Mouse (Mus musculus): ENCODE data around the gene Itga11.

Gene Itga11

DNA sequence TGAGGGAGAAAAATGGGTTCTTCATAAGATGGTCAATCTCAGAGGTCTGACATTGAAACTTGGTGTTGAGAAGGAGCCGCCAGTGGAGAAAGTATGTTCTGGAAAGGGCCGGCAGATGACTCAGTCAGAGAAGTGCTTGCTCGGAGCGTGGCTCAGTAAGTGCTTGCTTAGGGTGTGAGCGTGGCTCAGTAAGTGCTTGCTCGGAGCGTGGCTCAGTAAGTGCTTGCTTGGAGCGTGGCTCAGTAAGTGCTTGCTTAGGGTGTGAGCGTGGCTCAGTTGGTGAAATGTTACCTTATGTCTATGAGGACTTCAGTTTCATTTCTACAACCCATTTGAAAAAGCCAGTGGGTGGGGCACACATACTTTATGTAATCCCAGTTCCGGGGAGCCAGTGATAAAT, 12.1 kb downstream of the Itga11 start:
- no peak for DNase-seq

DNA sequence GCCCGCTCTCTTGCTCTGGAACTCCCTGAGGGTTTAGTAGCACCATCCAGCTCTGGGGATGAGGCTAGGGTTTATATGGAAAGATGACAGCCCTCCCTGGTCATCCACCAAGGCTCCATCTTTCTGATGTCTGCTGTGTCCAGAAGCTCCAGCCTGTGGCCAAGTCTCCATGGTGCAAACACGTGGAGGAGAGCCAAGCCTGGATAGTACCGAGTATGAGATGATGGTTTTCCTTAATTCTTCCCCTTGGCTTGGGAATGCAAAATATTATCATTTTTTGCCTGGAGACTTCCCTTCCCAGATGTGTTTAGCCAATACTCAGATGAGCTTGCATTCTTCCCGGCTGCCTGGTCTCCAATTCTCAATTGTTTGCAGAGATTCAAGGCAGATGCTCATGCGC, 16.4 kb downstream of the Itga11 start:
- DNase-seq = no peak

DNA sequence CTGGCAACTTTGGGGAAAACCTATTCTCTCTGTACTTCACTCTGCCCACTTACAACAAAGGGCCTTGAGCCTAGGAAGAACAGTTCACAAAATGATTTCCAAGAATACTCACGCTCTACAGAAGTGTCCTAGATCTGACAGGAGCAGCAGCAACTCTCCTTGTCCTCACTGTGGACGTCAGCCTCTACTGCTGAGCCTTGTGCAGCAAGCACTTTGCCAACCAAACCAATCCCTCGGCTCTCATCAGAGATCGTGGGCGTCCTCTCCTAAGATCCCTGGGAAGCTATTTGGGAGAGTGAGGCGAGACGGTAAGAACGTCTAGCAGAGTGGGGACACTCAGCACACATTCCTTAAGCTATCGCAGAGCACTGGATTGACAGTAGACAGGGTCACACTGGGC, 17.6 kb downstream of the Itga11 start:
- no peak for DNase-seq

DNA sequence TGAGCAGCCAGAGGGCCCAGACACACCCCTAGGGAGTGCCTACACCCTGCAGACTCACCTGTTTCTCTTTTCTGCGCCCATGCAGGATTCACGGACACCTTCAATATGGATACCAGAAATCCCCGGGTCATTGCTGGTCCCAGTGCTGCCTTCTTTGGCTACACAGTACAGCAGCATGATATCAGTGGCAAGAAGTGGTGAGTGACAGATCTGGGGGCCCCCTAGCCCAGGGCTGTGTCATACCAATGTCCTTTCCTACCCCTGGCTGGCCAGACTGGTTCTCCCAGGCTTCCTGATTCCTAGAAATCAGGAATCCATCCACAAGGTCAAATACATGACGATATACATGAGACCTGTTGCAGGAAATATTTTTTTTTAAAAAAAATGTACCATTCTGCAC, 19.2 kb downstream of the Itga11 start:
- DNase-seq = no peak

DNA sequence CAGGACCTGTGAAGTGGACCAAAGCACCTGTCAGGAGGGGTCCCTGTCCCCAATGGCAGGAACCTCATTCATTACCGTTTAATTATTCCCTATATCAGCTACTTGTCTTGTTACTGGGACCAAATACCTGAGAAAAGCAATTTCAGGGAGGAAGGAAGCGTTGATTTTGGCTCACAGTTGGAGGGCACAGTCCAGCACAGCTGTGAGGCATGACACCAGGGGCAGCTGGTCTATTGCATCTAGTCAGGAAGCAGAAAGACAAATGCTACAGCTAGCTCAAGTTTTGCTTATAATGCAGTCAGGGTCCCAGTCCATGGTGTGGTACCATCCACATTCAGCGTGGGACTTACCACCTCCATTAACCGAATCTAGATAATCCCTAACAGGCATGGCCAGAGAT, 29.6 kb downstream of the Itga11 start:
- DNase-seq = no peak

DNA sequence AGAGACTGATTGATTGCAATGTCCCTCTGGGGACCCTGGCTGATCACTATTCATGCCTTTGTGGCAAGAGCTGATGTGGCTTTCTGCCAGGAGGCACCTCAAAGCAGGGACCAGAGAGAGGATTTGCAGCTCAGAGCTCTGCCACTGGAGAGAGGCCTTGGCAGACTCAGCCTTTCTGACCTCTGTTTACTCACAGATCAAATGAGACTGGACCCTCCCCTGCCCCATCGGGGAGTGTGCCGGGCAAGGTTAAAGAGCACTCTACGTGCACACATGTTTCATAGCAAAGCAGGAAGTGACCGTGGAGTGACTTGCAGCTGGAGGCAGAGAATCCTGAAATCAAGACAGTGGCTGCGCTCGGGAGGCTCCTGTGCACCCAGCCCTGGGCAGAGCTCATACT, 30.2 kb downstream of the Itga11 start:
- DNase-seq = no peak

DNA sequence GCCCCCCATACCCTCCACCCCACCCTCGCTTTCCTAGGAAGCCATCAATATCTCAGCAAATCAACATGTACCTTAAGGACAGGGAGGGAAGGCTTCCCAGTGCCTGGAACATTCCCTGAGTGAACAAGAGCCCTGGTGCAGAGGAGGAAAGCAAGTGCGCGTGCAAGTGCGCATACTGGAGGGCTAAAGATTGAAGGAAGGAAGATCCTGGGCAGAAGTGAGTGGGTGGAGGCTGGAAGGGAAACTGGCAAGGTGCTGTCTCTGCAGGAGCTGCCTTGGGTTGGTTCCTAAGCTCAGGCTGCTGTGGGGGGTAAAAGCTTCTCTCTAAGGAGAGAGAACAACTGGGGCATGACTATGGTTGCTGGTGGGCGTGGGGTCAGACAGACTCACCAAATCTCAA, 32.4 kb downstream of the Itga11 start:
- no peak for DNase-seq

DNA sequence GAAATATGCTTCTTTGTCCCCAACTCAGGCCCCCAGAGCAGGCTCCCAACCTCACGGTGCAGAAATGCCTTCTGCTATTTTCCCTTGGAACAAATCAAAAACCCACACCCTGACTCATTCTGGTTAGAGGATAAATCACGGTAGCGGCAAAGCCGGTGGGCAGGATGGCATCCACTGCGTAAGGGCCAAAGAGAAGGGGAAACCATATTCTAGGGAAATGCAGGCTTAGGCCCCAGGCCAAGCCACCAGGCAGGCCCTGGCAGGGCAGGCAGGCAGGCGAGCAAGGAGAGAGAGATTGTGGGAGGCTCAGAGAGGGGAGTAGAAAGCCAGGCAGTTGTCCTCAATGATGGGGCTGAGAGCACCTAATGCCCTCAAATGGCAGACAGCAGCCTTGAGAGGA, 34.7 kb downstream of the Itga11 start:
- DNase-seq = no peak

DNA sequence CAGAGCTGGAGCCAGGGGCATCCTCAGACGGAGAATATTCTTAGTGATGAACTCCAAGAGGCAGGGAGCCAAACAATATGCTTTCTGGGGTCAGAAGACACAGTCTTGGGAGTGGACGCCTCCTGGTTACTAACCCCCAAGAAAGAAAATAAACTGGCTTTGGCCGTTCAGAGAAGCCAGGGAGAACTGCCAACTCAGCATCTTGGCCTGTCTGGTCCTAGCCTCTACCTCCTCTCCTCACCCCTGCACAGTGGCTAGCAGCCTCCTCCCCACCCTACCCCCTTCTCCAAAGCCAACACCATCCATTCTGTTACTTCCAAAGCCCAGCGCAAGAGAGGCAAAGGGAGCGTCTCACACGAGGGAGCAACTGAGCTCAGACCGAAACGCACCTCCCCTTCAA, 35.4 kb downstream of the Itga11 start:
- no peak for DNase-seq

DNA sequence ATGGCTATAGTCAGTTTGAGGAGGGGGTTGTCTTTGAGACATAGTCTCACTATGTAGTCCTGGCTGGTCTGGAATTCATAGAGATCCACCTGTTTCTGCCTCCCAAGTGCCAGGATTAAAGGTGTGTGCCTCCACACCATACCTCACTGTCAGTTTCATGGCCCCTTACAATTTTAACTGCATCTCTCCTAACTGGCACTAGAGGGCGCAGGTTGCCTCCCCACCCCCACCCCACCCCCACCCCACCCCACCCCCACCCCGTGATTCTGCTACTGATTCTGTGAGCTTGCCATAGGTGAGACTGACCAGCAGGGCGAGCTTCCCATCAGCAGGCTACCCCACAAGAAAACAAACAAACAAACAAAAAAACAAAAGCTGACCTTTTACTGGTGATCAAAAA, 36.7 kb downstream of the Itga11 start:
- DNase-seq = no peak

DNA sequence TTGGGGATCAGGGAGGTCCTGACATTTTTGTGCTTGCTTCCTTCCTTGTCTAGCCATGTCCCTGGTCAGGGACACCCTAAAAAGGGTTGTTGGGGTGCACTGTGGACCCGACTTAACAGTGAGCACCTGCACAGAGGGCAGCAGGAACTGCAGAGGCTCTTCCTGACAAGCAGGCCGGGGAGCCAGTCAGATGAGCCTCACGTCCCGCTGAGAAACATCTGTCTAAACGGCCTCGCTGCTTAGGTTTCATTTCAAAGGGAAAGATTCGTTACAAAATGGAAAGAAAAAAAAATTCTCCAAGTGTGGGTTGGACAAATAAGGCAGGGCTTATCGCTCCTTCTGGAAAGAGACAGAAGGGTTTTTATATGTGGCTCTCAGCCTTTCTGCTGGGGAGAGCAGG, 40.4 kb downstream of the Itga11 start:
- no peak for DNase-seq

DNA sequence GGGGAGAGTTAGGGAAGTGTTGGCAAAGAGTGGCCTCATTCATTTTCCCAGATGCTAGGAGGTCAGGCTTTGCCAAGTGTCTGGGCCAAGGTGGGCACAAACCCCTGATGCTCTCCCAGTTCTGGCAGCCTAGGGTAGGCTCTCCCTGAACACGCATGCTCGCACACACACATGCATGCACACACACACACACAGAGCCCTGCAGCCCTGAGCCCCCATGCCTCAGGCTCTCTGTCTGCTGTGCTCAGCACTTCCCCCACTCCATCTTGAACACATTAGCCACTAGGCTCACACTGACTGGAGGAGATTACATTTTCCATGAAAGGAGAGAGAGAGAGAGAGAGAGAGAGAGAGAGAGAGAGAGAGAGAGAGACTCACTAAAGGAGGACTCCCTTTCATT, 44.2 kb downstream of the Itga11 start:
- DNase-seq = peak; percentile 31

DNA sequence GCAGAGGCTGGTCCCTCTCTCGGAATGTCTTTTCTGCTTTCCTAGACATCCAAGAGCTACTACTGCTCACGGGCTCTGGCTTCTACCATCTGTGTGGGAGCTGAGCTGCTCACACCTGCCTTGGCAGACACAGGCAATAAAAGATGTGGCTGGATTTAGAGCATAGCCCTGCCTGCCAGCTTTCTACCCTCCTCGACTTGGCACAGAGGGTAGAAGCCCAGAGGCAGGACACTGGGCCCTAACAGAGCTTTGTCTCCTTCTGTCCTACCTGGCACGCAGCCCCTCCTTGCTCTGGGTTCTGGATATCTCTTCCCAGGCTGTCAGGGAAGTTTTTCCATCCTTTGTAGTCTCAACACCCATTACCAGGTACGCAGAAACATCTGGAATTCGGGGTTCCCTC, 45.1 kb downstream of the Itga11 start:
- no peak for DNase-seq

DNA sequence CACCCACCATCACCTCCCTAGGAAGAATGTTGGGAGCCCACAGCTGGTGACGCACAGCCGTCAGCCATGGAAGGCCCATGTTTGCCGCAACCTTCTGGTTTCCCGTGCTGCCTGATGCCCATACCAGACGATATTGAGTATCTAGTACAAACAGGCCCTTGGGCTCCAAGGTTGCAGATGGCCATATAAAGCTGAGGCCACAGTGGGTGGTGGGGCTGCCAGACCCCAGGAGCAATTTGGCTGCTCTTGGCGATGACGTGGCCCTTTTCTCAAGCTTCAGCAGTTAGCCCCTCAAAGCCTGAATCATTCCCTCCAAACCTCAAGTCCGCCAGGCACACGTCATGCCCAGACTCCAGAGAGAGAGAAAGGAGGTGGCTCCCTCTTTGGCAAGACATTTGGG, 46.5 kb downstream of the Itga11 start:
- no peak for DNase-seq

DNA sequence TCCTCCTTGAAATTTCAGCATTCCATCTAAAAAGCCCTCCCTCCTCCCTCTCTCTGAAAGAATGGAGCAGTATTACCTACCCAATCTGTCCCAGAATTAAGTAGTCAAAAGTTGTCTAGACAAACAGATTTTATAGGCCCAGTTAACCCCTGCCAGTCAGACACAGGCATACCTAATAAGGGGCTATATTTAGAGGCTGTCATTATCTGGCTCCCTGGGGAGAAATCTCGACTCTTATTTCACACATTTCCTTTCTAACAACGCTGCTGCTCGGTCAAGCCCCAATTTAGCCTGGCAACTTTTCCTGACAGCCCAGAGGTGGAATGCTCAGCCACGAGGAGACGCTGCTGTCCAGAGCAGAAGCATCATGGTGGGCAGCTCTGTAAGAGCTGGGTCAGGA, 47.6 kb downstream of the Itga11 start:
- no peak for DNase-seq

DNA sequence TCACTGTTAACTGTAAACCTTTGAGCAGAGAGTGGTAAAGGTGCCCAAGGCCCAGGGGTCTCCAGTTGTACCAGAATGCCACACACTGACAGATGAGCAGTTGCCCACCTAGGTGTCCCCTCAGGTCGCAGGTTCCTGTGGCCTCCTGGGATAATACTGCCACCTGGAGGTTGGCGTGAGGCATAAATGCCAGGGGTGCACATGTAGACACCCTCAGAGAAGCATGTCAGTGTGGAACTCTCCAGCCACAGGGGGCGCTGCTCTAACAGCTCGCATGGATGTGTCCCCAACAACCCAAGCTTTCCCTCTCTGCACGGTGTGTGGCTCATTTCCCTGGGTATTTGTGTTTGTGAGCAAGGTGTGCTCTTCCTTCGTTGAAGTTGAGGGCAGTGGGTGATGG, 48.8 kb downstream of the Itga11 start:
- peak; percentile 57 for DNase-seq

DNA sequence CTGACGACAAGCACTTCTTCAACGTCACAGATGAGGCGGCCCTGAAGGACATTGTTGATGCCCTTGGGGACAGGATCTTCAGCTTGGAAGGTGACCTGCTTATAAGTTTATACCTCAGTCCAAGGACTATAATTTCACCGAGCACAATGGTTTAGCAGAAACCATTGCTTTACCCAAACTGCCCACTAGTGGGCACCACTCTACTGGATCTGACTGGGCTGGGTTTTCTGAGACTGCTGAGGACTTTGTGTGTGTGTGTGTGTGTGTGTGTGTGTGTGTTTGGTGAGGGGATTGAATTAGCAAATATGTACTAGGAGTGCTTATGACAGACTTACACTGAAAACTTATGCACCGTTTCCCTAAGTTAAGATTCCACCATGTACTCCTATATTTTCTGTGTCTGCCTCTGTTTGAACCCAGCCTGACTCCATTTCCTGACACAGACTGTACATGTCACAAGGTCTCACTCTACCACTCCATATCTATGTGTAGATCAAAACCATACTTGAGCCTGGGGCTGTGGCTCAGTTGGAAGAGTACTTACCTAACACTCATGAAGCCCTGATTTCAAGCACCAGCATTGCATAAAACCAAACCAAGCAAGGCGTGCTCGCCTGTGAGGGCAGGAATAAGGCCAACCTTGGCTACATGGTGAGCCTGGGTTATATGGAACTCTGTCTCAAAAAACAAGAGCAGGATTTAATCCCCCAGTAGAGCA, 67.1 kb downstream of the Itga11 start:
- peak; percentile 81 for DNase-seq

DNA sequence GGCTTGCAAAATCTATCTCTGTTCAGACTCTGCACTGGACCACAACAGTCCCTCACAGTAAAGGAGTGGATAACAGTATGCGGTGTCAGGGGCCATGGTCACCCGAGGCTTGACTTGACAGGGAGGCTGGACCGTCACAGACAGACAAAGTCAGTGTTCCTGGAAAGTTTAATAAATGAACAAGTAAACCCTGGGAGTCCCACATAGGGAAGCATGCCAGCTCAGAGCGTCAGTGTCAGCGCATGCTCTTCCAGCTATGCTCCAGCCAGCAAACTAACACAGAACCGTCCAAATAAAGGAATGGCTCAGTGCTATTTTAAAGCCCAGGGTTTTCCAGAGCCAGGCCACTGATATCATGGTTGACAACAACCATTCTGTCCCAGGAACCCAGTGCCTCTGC, 69.0 kb downstream of the Itga11 start:
- no peak for DNase-seq

DNA sequence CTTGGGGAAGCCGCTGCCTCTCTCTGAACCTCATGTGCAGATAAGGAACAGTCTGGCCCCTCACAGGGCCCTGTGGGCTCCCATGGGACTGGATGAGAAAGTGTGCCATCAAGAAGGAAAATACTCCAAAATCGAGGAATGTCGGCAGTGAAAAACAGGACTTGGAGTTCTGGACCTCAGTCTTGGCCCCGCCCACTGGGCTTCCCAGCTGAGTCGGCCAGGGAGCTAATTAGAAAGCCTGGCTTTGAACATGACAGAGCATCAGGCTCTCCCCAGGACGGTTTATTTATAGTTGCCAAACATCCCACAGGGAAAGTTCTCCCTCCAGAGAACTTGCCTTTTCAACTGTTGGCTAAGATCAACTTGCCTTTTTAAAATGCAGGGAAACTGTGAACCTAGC, 72.0 kb downstream of the Itga11 start:
- no peak for DNase-seq

DNA sequence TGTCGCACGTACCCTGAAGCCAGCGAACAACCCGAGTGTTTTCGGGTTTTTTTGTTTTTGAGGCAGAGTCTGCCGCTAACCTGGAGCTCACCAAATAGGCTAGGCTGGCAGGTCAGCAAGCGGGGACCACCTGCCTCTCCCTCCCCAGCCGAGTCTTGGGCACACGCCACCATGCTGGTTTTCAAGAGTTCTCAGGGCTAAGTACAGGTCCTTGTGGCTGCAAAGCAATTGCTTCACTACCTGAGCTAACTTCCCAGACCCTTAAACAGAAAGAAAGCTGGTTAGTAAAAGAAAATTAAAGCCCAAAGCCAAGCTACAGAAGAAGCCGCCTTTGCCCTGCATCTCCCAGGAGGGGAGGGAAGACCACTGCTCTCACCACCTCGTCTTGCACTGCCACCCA, 72.8 kb downstream of the Itga11 start:
- no peak for DNase-seq

DNA sequence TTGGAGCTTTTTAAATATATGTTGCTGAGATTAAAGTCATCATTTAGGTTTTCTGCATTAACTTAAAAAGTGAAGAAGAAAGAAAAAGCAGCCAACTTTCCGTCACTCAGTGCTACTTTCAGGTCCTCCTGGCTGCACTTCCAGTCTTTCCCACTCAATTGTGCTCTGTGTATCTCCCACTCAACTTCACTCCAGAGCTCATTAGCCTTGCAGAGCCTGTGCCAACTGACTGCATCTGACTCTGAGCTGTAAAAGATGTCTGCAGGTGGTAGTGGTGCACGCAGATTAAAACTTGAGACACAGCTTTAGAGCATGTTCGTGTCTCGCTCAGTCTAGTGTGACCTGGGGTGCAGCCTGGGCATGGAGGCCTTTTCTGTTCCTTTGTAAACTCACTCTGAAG, 80.7 kb downstream of the Itga11 start:
- no peak for DNase-seq

DNA sequence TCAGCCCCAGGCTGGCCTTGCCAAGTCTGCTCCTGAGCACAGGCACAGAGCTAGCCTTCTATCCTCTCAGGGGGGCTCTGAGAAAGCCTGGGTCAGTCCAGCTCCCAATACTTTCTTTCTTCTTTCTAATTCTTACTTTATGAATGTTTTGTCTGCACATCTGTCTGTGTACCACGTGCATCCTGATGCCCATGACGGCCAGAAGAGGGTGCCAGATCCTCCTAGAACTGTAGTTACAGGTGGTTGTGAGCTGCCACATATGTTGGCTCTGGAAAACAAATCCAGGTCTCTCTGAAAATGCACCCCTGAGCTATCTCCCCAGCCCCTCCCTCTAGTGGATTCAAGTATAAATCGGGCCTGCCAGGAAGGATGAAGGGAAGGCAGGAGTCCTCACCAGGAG, 82.0 kb downstream of the Itga11 start:
- DNase-seq = peak; percentile 29

DNA sequence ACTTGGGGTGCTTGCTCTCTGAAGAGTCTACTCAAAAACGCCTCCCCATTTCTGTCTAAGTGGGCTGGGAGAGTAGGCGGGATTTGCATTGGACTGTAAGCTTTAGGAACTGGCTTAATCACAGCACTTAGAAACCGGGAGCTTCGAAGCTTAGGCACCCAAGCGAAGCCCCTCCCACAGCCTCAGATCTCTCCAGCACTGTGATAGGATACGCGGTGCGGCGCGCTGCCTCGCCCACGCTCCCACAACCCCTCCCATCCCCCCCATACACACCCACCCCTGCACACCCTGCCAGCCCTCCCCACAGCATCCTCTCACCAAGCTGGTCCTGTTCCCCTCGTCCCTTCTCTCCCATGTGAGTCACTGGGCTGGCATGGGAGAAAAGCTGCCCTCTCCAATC, 85.9 kb downstream of the Itga11 start:
- DNase-seq = peak; percentile 60

DNA sequence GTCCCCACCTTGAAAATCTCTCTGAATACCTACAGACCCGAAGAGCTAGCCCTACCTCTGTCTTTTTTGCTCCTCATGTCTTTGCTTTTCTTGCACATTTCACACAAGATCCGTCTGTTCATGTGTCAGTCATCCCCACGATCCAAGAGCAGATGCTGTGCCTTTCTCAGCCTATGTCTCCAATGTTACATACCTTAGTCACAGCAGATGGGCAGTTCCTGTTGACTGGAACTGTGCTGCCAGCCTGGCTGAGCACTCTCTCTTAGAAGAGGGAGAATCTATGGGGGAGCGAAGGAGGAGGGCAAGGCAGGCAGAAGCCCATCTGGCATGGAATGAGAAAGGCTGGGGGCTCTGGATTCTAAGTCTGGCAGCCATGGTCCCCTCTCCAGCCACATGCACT, 87.7 kb downstream of the Itga11 start:
- DNase-seq = no peak

DNA sequence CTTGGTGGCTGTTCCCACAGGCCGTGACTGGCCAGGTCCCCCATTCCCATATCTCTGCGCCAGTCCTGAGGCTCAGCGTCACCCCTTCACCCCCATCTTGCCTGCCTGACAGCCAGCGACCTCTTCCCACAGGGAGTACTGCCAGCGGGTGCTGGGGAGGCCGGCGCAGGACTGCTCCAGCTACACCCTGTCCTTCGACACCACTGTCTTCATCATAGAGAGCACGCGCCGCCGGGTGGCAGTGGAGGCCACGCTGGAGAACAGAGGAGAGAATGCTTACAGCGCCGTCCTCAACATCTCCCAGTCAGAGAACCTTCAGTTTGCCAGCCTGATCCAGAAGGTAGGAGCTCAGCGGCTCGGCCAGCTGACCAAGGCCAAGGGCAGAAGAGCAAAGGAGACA, 89.8 kb downstream of the Itga11 start:
- DNase-seq = no peak

DNA sequence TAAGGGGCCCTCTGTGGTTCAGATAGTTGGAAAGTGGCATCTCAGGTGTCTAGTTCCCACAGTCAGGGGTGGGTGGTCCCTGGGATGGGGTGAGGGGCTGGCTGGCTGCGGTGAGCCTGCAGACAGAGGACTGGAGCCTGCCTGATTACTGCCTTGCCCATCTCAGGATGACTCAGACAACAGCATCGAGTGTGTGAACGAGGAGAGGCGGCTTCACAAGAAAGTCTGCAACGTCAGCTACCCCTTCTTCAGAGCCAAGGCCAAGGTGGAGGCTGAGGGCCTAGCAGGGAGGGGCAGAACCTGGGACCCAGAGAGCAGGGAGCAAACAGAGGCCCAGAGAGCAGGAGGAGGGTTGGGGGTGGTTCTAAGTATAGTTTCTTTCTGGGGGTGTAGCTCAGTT, 90.7 kb downstream of the Itga11 start:
- DNase-seq = no peak

Measured in retina, postnatal 1 day (tissue).